Mouse (Mus musculus): ENCODE measurements around the gene 1700017B05Rik. TPM values are rescaled to one million over a fixed set of nuclear protein-coding genes. Genes with fewer than 3 reads are reported as not detected.

Gene 1700017B05Rik
- 7.6 TPM for polyA plus RNA-seq (2015; fragmentation: Illumina TruSeq; extraction: RNeasy Lipid Tissue Mini Kit (QIAGEN cat#74804); ENCODE audit: insufficient read depth, low replicate concordance)

GRCm38 (mm10) chr9:57261913-57262794, at the start of gene 1700017B05Rik:
TSS of gene 1700017B05Rik (minus strand) at chr9:57262612.

GRCm38 (mm10) chr9:57236256-57236655, 26.2 kb downstream of the 1700017B05Rik start, which contains the start of gene Trcg1:
TSS of gene Trcg1 (plus strand) at chr9:57236556.

Other genes with a start within 250 kb of the 1700017B05Rik start
- 65.3 TPM for gene Sin3a, start 190.6 kb downstream of the 1700017B05Rik start, polyA plus RNA-seq (2015; fragmentation: Illumina TruSeq; extraction: RNeasy Lipid Tissue Mini Kit (QIAGEN cat#74804); ENCODE audit: insufficient read depth, low replicate concordance)
- 66.3 TPM for gene Man2c1, start 131.9 kb downstream of the 1700017B05Rik start, polyA plus RNA-seq (2015; fragmentation: Illumina TruSeq; extraction: RNeasy Lipid Tissue Mini Kit (QIAGEN cat#74804); ENCODE audit: insufficient read depth, low replicate concordance)
- gene Neil1, start 114.3 kb downstream of the 1700017B05Rik start, polyA plus RNA-seq (2015; fragmentation: Illumina TruSeq; extraction: RNeasy Lipid Tissue Mini Kit (QIAGEN cat#74804); ENCODE audit: insufficient read depth, low replicate concordance), result 13.1 TPM
- gene Commd4, start 104.3 kb downstream of the 1700017B05Rik start, polyA plus RNA-seq (2015; fragmentation: Illumina TruSeq; extraction: RNeasy Lipid Tissue Mini Kit (QIAGEN cat#74804); ENCODE audit: insufficient read depth, low replicate concordance), result 80.4 TPM
- gene Trcg1, start 26.1 kb downstream of the 1700017B05Rik start, polyA plus RNA-seq (2015; fragmentation: Illumina TruSeq; extraction: RNeasy Lipid Tissue Mini Kit (QIAGEN cat#74804); ENCODE audit: insufficient read depth, low replicate concordance), result not detected
- gene Ppcdc, start 177.5 kb upstream of the 1700017B05Rik start, polyA plus RNA-seq (2015; fragmentation: Illumina TruSeq; extraction: RNeasy Lipid Tissue Mini Kit (QIAGEN cat#74804); ENCODE audit: insufficient read depth, low replicate concordance), result 76.6 TPM
- gene Scamp5, start 205.4 kb upstream of the 1700017B05Rik start, polyA plus RNA-seq (2015; fragmentation: Illumina TruSeq; extraction: RNeasy Lipid Tissue Mini Kit (QIAGEN cat#74804); ENCODE audit: insufficient read depth, low replicate concordance), result 9.7 TPM
- gene Rpp25, start 241.4 kb upstream of the 1700017B05Rik start, polyA plus RNA-seq (2015; fragmentation: Illumina TruSeq; extraction: RNeasy Lipid Tissue Mini Kit (QIAGEN cat#74804); ENCODE audit: insufficient read depth, low replicate concordance), result not detected